Mouse (Mus musculus): ENCODE data around the gene Cdx2.

Gene Cdx2

GRCm38 (mm10) chr5:147317991-147318390, 10.9 kb upstream of the Cdx2 start:
- no peak for ATAC-seq (ENCODE audit: insufficient number of reproducible peaks, low FRiP score, low TSS enrichment)

- ATAC-seq (ENCODE audit: insufficient number of reproducible peaks, low FRiP score, low TSS enrichment) = no peak
Measured at GRCm38 (mm10) chr5:147317321-147317720, 10.3 kb upstream of the Cdx2 start.

- no peak for ATAC-seq (ENCODE audit: insufficient number of reproducible peaks, low FRiP score, low TSS enrichment)
Measured at GRCm38 (mm10) chr5:147315432-147316075, 8.5 kb upstream of the Cdx2 start.

GRCm38 (mm10) chr5:147314646-147315431, 7.8 kb upstream of the Cdx2 start:
- no peak for ATAC-seq (ENCODE audit: insufficient number of reproducible peaks, low FRiP score, low TSS enrichment)

GRCm38 (mm10) chr5:147312830-147313685, 6.0 kb upstream of the Cdx2 start:
- no peak for ATAC-seq (ENCODE audit: insufficient number of reproducible peaks, low FRiP score, low TSS enrichment)

GRCm38 (mm10) chr5:147309786-147310185, 2.7 kb upstream of the Cdx2 start:
- no peak for ATAC-seq (ENCODE audit: insufficient number of reproducible peaks, low FRiP score, low TSS enrichment)

- ATAC-seq (ENCODE audit: insufficient number of reproducible peaks, low FRiP score, low TSS enrichment) = no peak
Measured at GRCm38 (mm10) chr5:147308451-147308850, 1.4 kb upstream of the Cdx2 start.

GRCm38 (mm10) chr5:147307398-147307785, 322 bp upstream of the Cdx2 start:
- no peak for ATAC-seq (ENCODE audit: insufficient number of reproducible peaks, low FRiP score, low TSS enrichment)

GRCm38 (mm10) chr5:147305856-147306637, 1.0 kb downstream of the Cdx2 start:
- no peak for ATAC-seq (ENCODE audit: insufficient number of reproducible peaks, low FRiP score, low TSS enrichment)

GRCm38 (mm10) chr5:147305166-147305565, 1.9 kb downstream of the Cdx2 start:
- ATAC-seq (ENCODE audit: insufficient number of reproducible peaks, low FRiP score, low TSS enrichment) = no peak

GRCm38 (mm10) chr5:147304276-147305155, 2.6 kb downstream of the Cdx2 start:
- ATAC-seq (ENCODE audit: insufficient number of reproducible peaks, low FRiP score, low TSS enrichment) = no peak

GRCm38 (mm10) chr5:147302746-147303400, 4.2 kb downstream of the Cdx2 start:
- ATAC-seq (ENCODE audit: insufficient number of reproducible peaks, low FRiP score, low TSS enrichment) = no peak

GRCm38 (mm10) chr5:147302141-147302540, 4.9 kb downstream of the Cdx2 start:
- no peak for ATAC-seq (ENCODE audit: insufficient number of reproducible peaks, low FRiP score, low TSS enrichment)

GRCm38 (mm10) chr5:147301781-147302070, 5.3 kb downstream of the Cdx2 start:
- no peak for ATAC-seq (ENCODE audit: insufficient number of reproducible peaks, low FRiP score, low TSS enrichment)

- ATAC-seq (ENCODE audit: insufficient number of reproducible peaks, low FRiP score, low TSS enrichment) = no peak
Measured at GRCm38 (mm10) chr5:147300917-147301780, 5.9 kb downstream of the Cdx2 start.

GRCm38 (mm10) chr5:147300001-147300363, 7.1 kb downstream of the Cdx2 start:
- ATAC-seq (ENCODE audit: insufficient number of reproducible peaks, low FRiP score, low TSS enrichment) = no peak

- ATAC-seq (ENCODE audit: insufficient number of reproducible peaks, low FRiP score, low TSS enrichment) = no peak
Measured at GRCm38 (mm10) chr5:147299255-147300000, 7.6 kb downstream of the Cdx2 start.

Measured in cerebellum, adult (tissue).